ENCODE assay signal across 19 mouse cellular contexts in the genomic region with DNA sequence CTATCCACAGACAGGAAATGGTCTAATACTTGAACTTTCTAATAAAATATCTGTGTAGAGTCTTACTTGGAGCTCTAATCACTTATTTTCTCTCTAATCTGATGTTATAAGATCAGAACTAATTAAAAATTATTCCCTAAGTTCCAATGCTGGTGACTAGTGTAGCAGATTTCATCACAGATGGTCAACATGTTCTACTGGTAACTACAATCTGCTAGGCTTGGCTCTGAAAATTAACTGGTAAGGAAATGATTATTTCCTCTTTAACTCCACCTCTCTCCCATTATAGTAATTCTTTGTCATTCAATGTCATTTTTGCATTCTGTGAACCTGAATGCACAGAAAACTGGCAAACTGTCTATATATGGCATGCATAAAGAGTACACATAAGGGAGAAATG.
A peak's percentile ranks its signal among the peaks of the same experiment; 100 is the strongest.
DNase-seq lines count a peak whose midpoint lies in the region; ATAC-seq and TF ChIP-seq lines count a peak whose summit lies in the region.
"Had no signal": no experiment of that assay in that cellular context is flagged by ENCODE, and none has a peak within 500 bp of the region (broad histone marks: within the 10 kb centered on the region; RNA-seq: fewer than 3 reads in every experiment).

No protein-coding gene starts in this region.

- H3K4me3 ChIP-seq in layer of hippocampus, adult 2 months, result no peak overlapping the region
- H3K4me3 ChIP-seq: embryonic facial prominence, embryonic 15.5 days; erythroblast, embryonic 14.5 days; forebrain, embryonic 13.5 days; heart, embryonic 10.5 days; hindbrain, embryonic 13.5 days had no signal

- ATAC-seq in megakaryocyte, adult 5-6 weeks (ENCODE audit: poor library complexity, severe bottlenecking), result no peak
- ATAC-seq: forebrain, embryonic 13.5 days; hindbrain, postnatal 0 days had no signal

- no peak overlapping the region for H3K27ac ChIP-seq in layer of hippocampus, adult 2 months
- H3K27ac ChIP-seq: embryonic facial prominence, embryonic 15.5 days; forebrain, embryonic 13.5 days; heart, embryonic 10.5 days; hindbrain, embryonic 13.5 days; hindbrain, postnatal 0 days had no signal

- peak; percentile 51 for DNase-seq in cerebellum, adult 9-10 months
- DNase-seq in cerebellum, adult 8-10 months, result no peak
- peak; percentile 18 for DNase-seq in layer of hippocampus, adult 11-12 months (ENCODE audit: low spot score)
- DNase-seq in layer of hippocampus, postnatal 25 days (ENCODE audit: extremely low spot score in 1 of 2, low spot score in 1 of 2), result no peak
- DNase-seq in layer of hippocampus, adult 2 months (ENCODE audit: low spot score in 2 of 2), result peak; percentile 17 to 48
- DNase-seq in urinary bladder, adult 18-20 months (ENCODE audit: low spot score in 2 of 2), result no peak
- DNase-seq: adrenal gland, postnatal 10 days; cerebellum, adult 11 months; embryo, embryonic 11 days; gastrocnemius, postnatal 10 days; heart, adult 18-20 months; heart, postnatal 10 days had no signal

- no peak for TF ChIP-seq CTCF in layer of hippocampus, adult 2 months (conservative IDR thresholded peaks at IDR 0.05)

Comparison
In these comparisons a context has a peak if more than half of its experiments do, and no peak if none do; other contexts are left out.
1. DNase-seq: peak in cerebellum, adult 9-10 months (single experiment), layer of hippocampus, adult 11-12 months (single experiment) and layer of hippocampus, adult 2 months (2 of 2); none in cerebellum, adult 8-10 months (single experiment), layer of hippocampus, postnatal 25 days (0 of 2) and urinary bladder, adult 18-20 months (0 of 2).